Mouse (Mus musculus): ENCODE results near the gene Ap3d1. TPM values are rescaled to one million over a fixed set of nuclear protein-coding genes. Genes with fewer than 3 reads are reported as not detected.
A peak's percentile ranks its signal among the peaks of the same experiment; 100 is the strongest.

Gene Ap3d1
- polyA plus RNA-seq, 3 experiments from 2014 or later = 20.9 to 33.0 (median 29.8) TPM

- ATAC-seq = no peak
These were observed 14.9 kb upstream of the Ap3d1 start for GRCm38 (mm10) chr10:80756967-80757366.

- ATAC-seq = no peak
These were observed 14.4 kb upstream of the Ap3d1 start for GRCm38 (mm10) chr10:80756509-80756908.

- no peak for ATAC-seq
These were observed 14.0 kb upstream of the Ap3d1 start for GRCm38 (mm10) chr10:80756099-80756498.

GRCm38 (mm10) chr10:80755291-80756015 lies 13.4 kb upstream of the Ap3d1 start:
- ATAC-seq = no peak

GRCm38 (mm10) chr10:80754594-80755290 lies 12.7 kb upstream of the Ap3d1 start, which contains the start of gene Dot1l:
Gene Dot1l (plus strand): TSS chr10:80755206.
- ATAC-seq = peak; percentile 82

GRCm38 (mm10) chr10:80752079-80752625 lies 10.1 kb upstream of the Ap3d1 start:
- no peak for ATAC-seq

GRCm38 (mm10) chr10:80751188-80751832 lies 9.2 kb upstream of the Ap3d1 start:
- ATAC-seq = peak; percentile 63

- no peak for ATAC-seq
These were observed 6.5 kb upstream of the Ap3d1 start for GRCm38 (mm10) chr10:80748609-80749008.

- ATAC-seq = peak; percentile 22
These were observed 5.3 kb upstream of the Ap3d1 start for GRCm38 (mm10) chr10:80747410-80747809.

GRCm38 (mm10) chr10:80744262-80744661 lies 2.2 kb upstream of the Ap3d1 start:
- ATAC-seq = no peak

GRCm38 (mm10) chr10:80741634-80742179 lies 357 bp downstream of the Ap3d1 start:
- no peak for ATAC-seq

GRCm38 (mm10) chr10:80741146-80741545 lies 918 bp downstream of the Ap3d1 start:
- no peak for ATAC-seq

GRCm38 (mm10) chr10:80738657-80739056 lies 3.4 kb downstream of the Ap3d1 start:
- ATAC-seq = no peak

- ATAC-seq = no peak
These were observed 5.3 kb downstream of the Ap3d1 start for GRCm38 (mm10) chr10:80736731-80737130.

GRCm38 (mm10) chr10:80732611-80733101 lies 9.4 kb downstream of the Ap3d1 start:
- ATAC-seq = no peak

- ATAC-seq = no peak
These were observed 14.5 kb downstream of the Ap3d1 start for GRCm38 (mm10) chr10:80727369-80728127.

GRCm38 (mm10) chr10:80717281-80717680 lies 24.8 kb downstream of the Ap3d1 start:
- no peak for ATAC-seq

- no peak for ATAC-seq
These were observed 31.2 kb downstream of the Ap3d1 start for GRCm38 (mm10) chr10:80710834-80711233.

- no peak for ATAC-seq
These were observed 36.6 kb downstream of the Ap3d1 start for GRCm38 (mm10) chr10:80705479-80705878.

- no peak for ATAC-seq
These were observed 37.0 kb downstream of the Ap3d1 start for GRCm38 (mm10) chr10:80705033-80705432.

GRCm38 (mm10) chr10:80704418-80704817 lies 37.6 kb downstream of the Ap3d1 start:
- no peak for ATAC-seq

- no peak for ATAC-seq
These were observed 38.4 kb downstream of the Ap3d1 start for GRCm38 (mm10) chr10:80703643-80704042.

Data from inflammation-experienced regulatory T-cells, adult 6 months (primary cell).